Mouse (Mus musculus): ENCODE measurements around the gene N4bp2l1.
A peak's percentile ranks its signal among the peaks of the same experiment; 100 is the strongest.
"Not testable (repeated sequence)": the region's sequence is repeated elsewhere in the genome, so short reads cannot be mapped to it uniquely, and the experiment has no call there.

N4bp2l1 gene

GRCm38 (mm10) chr5:150597088-150597487 is at the start of gene N4bp2l1:
Gene N4bp2l1, minus strand, starts transcription at chr5:150597188.
- DNase-seq (ENCODE audit: low read depth) = no peak

- no peak for DNase-seq (ENCODE audit: low read depth)
Measured at GRCm38 (mm10) chr5:150644926-150645325, 47.9 kb upstream of the N4bp2l1 start.

- not testable (repeated sequence) for DNase-seq (ENCODE audit: low read depth)
Measured at GRCm38 (mm10) chr5:150643390-150643789, 46.4 kb upstream of the N4bp2l1 start.

GRCm38 (mm10) chr5:150641440-150641839 is 44.5 kb upstream of the N4bp2l1 start:
- DNase-seq (ENCODE audit: low read depth) = no peak

- DNase-seq (ENCODE audit: low read depth) = no peak
Measured at GRCm38 (mm10) chr5:150629692-150630091, 32.7 kb upstream of the N4bp2l1 start.

- no peak for DNase-seq (ENCODE audit: low read depth)
Measured at GRCm38 (mm10) chr5:150629272-150629671, 32.3 kb upstream of the N4bp2l1 start.

- DNase-seq (ENCODE audit: low read depth) = no peak
Measured at GRCm38 (mm10) chr5:150625528-150625927, 28.5 kb upstream of the N4bp2l1 start.

- no peak for DNase-seq (ENCODE audit: low read depth)
Measured at GRCm38 (mm10) chr5:150622792-150623191, 25.8 kb upstream of the N4bp2l1 start.

GRCm38 (mm10) chr5:150621592-150621991 is 24.6 kb upstream of the N4bp2l1 start:
- no peak for DNase-seq (ENCODE audit: low read depth)

GRCm38 (mm10) chr5:150620588-150621135 is 23.7 kb upstream of the N4bp2l1 start:
- DNase-seq (ENCODE audit: low read depth) = no peak

GRCm38 (mm10) chr5:150618599-150619355 is 21.8 kb upstream of the N4bp2l1 start:
- DNase-seq (ENCODE audit: low read depth) = no peak

GRCm38 (mm10) chr5:150616731-150617130 is 19.7 kb upstream of the N4bp2l1 start:
- no peak for DNase-seq (ENCODE audit: low read depth)

GRCm38 (mm10) chr5:150616216-150616615 is 19.2 kb upstream of the N4bp2l1 start:
- no peak for DNase-seq (ENCODE audit: low read depth)

- no peak for DNase-seq (ENCODE audit: low read depth)
Measured at GRCm38 (mm10) chr5:150614054-150614453, 17.1 kb upstream of the N4bp2l1 start.

GRCm38 (mm10) chr5:150611697-150612096 is 14.7 kb upstream of the N4bp2l1 start:
- DNase-seq (ENCODE audit: low read depth) = peak; percentile 85

GRCm38 (mm10) chr5:150611136-150611535 is 14.1 kb upstream of the N4bp2l1 start:
- no peak for DNase-seq (ENCODE audit: low read depth)

- DNase-seq (ENCODE audit: low read depth) = no peak
Measured at GRCm38 (mm10) chr5:150607631-150608030, 10.6 kb upstream of the N4bp2l1 start.

- no peak for DNase-seq (ENCODE audit: low read depth)
Measured at GRCm38 (mm10) chr5:150606131-150606530, 9.1 kb upstream of the N4bp2l1 start.

GRCm38 (mm10) chr5:150601441-150602230 is 4.6 kb upstream of the N4bp2l1 start:
- DNase-seq (ENCODE audit: low read depth) = no peak

- DNase-seq (ENCODE audit: low read depth) = peak; percentile 91
Measured at GRCm38 (mm10) chr5:150600554-150601440, 3.8 kb upstream of the N4bp2l1 start.

GRCm38 (mm10) chr5:150599301-150600294 is 2.6 kb upstream of the N4bp2l1 start:
- peak; percentile 73 for DNase-seq (ENCODE audit: low read depth)

Data from induced T-regulatory cell, adult 2 months (primary cell).